Mouse (Mus musculus) spleen, postnatal 4 days (tissue): ENCODE data around the gene Ppp2r5b.

ENCODE experiments used
- DNase-seq, 2 experiments: peaks; one replicate each; pipeline ENCODE4 v3.0.0; 2022; ENCODE audit warnings: low spot score in 2 of 2

Gene Ppp2r5b

GRCm38 (mm10) chr19:6235084-6236052 is at the start of gene Ppp2r5b:
Ppp2r5b (minus strand) TSS chr19:6235872.
- DNase-seq: peak; percentile 97 to 99

GRCm38 (mm10) chr19:6285226-6285625 is 49.6 kb upstream of the Ppp2r5b start:
- no peak for DNase-seq

GRCm38 (mm10) chr19:6284502-6284901 is 48.8 kb upstream of the Ppp2r5b start:
- peak in 1 of 2 experiments; percentile 49 for DNase-seq

GRCm38 (mm10) chr19:6283001-6283400 is 47.3 kb upstream of the Ppp2r5b start:
- no peak for DNase-seq

- no peak for DNase-seq
Measured at GRCm38 (mm10) chr19:6281122-6282020, 45.7 kb upstream of the Ppp2r5b start.

- no peak for DNase-seq
Measured at GRCm38 (mm10) chr19:6280554-6280953, 44.9 kb upstream of the Ppp2r5b start.

GRCm38 (mm10) chr19:6279481-6280144 is 43.9 kb upstream of the Ppp2r5b start:
- no peak for DNase-seq

- DNase-seq: no peak
Measured at GRCm38 (mm10) chr19:6278439-6279073, 42.9 kb upstream of the Ppp2r5b start.

GRCm38 (mm10) chr19:6277661-6278438 is 42.2 kb upstream of the Ppp2r5b start:
- peak in 1 of 2 experiments; percentile 58 for DNase-seq

GRCm38 (mm10) chr19:6276426-6277421 is 41.1 kb upstream of the Ppp2r5b start, which contains the start of gene Ehd1:
Ehd1 (plus strand) TSS chr19:6276725.
- peak; percentile 97 to 99 for DNase-seq

- peak; percentile 49 to 81 for DNase-seq
Measured at GRCm38 (mm10) chr19:6275740-6276389, 40.2 kb upstream of the Ppp2r5b start.

- DNase-seq: no peak
Measured at GRCm38 (mm10) chr19:6273998-6274608, 38.4 kb upstream of the Ppp2r5b start.

- no peak for DNase-seq
Measured at GRCm38 (mm10) chr19:6273592-6273991, 37.9 kb upstream of the Ppp2r5b start.

- DNase-seq: no peak
Measured at GRCm38 (mm10) chr19:6272738-6273137, 37.1 kb upstream of the Ppp2r5b start.

- no peak for DNase-seq
Measured at GRCm38 (mm10) chr19:6272053-6272452, 36.4 kb upstream of the Ppp2r5b start.

GRCm38 (mm10) chr19:6271206-6271605 is 35.5 kb upstream of the Ppp2r5b start:
- DNase-seq: no peak

- DNase-seq: no peak
Measured at GRCm38 (mm10) chr19:6270661-6271060, 35.0 kb upstream of the Ppp2r5b start.
